Mouse (Mus musculus): Measurements from ENCODE around the gene Exoc4.

DNA sequence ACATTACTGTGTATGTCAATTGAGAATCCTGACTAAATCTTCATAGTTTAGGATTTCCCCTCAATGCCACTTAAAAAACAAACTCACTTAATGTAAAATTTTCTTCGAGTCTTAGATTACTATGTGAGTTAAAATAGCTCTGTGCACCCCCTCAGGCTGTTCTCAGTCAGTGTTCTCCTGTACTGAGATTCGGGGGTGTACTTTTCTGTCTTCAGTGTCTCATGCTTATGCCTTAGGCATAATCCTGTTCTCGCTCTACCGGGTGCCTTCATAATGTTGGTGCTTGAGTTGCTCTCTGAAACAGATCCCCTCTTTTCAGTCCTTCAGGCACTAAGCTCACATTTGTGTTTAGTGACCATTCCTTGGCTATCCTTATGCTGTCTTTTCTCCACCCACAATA, 253.5 kb downstream of the Exoc4 start:
- no peak for TF ChIP-seq CTCF (IDR thresholded peaks at IDR 0.05; ENCODE audit: low read depth)
- TF ChIP-seq EP300 (IDR thresholded peaks at IDR 0.05; ENCODE audit: low read depth) = no peak
